Mouse (Mus musculus): ENCODE data around the gene Dxo.

Dxo gene

DNA sequence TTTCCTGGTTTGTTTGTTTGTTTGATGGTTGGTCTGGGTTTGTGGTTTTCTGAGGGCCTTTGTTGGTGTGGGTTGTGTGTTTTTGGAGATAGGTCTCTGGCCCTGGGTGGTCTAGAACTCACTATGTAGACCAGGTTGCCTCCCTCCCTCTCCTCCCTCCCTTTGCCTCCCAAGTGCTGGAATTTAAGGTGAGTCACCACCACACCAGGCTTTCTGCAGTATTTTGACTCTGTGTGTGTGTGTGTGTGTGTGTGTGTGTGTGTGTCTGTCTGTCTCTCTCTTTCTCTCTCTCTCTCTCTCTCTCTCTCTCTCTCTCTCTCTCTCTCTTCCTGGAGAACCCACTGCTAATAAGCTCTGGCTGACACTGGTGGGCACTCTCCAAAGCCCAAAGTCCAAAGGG lies 44.3 kb downstream of the Dxo start:
- CTCF ChIA-PET: no interaction called here

DNA sequence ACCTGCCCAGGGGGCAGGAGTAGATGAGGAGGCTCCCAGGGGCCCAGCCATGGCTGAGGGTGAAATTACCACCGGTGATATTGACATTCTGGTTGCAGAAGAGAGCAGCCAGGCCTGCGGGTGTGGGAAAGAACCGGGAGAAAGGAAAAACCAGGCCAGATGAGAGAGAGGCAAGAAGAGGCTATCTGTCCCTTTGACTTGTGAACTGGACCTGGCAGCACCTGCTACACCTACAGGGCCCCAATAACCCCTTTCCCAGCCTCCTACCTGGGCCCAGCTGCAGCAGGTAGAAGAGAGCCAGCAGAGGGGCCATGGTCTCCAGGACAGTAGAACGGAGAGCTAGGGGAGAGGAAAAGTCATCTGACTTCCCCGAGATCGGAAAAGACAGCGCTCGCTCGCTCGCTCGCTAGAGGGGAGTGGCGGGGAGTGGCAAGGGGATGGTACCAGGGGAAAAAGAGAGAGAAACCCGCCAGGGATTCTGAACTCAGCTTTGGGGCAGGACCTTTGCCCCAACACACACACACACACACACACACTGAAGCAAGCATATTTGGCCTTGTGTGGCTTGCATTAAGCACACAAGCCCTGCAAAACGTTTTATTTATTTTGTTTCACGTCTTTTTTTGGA lies 45.0 kb downstream of the Dxo start, which contains the start of gene Gm20547:
Gm20547 (minus strand) TSS at position 360 of the 628 bp plus-strand sequence.
- CTCF ChIA-PET: interaction anchor here (0.7 kb wide), 2 partner anchors 335 to 1011 kb away, joined by 5 to 6 read pairs; no protein-coding TSS in a partner anchor

DNA sequence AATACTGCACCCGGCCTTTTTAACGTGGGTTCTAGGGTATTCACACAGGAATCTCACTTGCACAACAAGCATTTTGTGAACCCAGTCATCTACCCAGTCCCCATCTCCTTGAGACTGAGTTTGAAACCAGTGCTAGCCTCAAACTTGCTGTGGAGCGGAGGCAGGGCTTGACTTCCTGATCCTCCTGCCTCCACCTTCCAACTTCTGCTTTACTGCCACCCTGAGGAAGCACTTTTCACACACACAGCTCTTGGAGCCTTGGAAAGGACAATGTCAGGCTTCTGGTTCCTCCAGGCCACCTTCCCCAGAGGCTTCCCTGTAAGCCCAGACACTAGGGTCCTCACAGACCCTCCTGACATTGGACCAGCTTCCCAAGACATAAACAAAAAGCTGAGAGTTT lies 46.5 kb downstream of the Dxo start:
- CTCF ChIA-PET: interaction anchor here (0.6 kb wide), 1 partner anchor 25 kb away, joined by 3 read pairs; no protein-coding TSS in a partner anchor

DNA sequence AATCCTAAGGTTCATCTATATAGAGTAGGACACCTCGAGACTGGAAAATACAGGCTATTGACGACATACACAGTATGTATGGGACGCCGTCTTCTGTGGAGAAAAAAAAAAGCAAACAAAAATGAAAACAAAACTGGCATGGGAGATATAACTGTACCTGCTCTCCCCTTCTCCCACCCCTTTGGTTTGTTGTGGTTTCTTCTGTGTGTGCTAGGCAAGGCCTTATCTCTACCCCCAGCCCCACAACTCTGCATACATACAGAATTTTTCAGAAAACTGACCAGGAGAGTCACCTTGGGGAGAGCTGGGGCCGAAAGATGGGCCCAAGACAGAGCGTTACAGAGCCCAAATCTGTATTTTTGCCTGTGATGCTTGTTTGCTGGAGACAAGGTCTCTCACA lies 47.9 kb downstream of the Dxo start:
- CTCF ChIA-PET: no interaction called here

DNA sequence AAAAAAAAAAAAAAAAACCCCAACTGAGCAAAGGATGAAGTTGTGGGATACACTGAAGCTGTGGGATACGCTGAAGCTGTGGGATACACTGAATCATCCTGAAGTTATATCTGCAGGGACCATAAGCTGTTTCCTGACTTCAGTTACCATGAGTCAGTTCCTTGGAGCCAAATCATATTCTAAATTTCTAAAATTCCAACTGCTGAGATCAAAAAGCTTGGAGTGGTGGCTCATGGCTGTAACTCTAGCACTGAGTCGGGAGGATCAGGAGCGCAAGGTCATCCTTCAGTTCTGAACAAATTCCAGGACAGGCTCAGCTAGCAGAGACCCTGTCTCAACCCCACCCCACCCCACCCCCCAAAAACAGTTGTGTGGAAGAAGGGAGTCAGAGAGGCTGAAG lies 48.8 kb downstream of the Dxo start:
- CTCF ChIA-PET: no interaction called here

DNA sequence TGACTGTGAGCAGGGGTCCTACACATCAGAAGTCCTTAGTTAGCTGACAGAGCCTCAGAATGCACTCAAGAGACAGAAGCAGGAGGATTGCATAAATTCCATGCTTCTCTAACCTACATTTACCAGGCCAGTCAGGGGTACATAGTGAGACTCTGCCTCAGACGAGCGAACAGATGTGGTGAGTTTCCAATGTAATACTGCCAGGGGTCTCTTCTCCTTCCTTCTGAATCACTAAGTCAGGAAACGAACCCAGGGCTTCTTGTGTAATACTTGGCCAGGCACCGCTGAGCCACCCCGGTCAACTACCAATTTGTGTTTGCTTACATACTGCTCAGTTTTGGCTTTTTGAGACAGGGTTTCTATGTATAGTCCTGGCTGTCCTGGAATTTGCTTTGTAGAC lies 51.1 kb downstream of the Dxo start:
- CTCF ChIA-PET: interaction anchor here (0.6 kb wide), 1 partner anchor 356 kb away, joined by 11 read pairs; no protein-coding TSS in a partner anchor
